Mouse (Mus musculus) midbrain, embryonic 11.5 days (tissue): ENCODE measurements around the gene Gclc. TPM values are rescaled to one million over a fixed set of nuclear protein-coding genes. Genes with fewer than 3 reads are reported as not detected.

Experiments
- ATAC-seq: fragments of 200-750 bp; cut with Nextera tagmentation; 2 replicates; pipeline ENCODE4 v1.8.0; 2017; ENCODE audit warnings: moderate TSS enrichment, moderate library complexity; ENCODE audit not compliant: low FRiP score
- DNase-seq: peaks from one replicate; pipeline ENCODE4 v3.0.0; 2015; ENCODE audit warnings: low spot score; ENCODE audit errors: missing footprints
- H3K27ac ChIP-seq: fragments of 300-500 bp; sonication (generic); 2 replicates; pipeline ENCODE4 v1.5.1; 2014; ENCODE audit warnings: low read depth, low read length
- H3K27me3 ChIP-seq: fragments of 300-500 bp; sonication (generic); 2 replicates; pipeline ENCODE4 v1.6.1; 2014; ENCODE audit warnings: mild to moderate bottlenecking, low read length, moderate library complexity, mixed read lengths; ENCODE audit not compliant: control insufficient read depth, insufficient read depth
- H3K36me3 ChIP-seq: fragments of 300-500 bp; sonication (generic); 2 replicates; pipeline ENCODE4 v1.6.1; 2014; ENCODE audit warnings: mild to moderate bottlenecking, low read length, moderate library complexity, mixed read lengths; ENCODE audit not compliant: control insufficient read depth, insufficient read depth
- H3K4me1 ChIP-seq: fragments of 300-500 bp; sonication (generic); 2 replicates; pipeline ENCODE4 v1.6.1; 2014; ENCODE audit warnings: low read length; ENCODE audit not compliant: control insufficient read depth, insufficient read depth
- H3K4me2 ChIP-seq: fragments of 300-500 bp; sonication (generic); 2 replicates; pipeline ENCODE4 v1.6.1; 2014; ENCODE audit warnings: mild to moderate bottlenecking, moderate library complexity
- H3K4me3 ChIP-seq: fragments of 300-500 bp; sonication (generic); 2 replicates; pipeline ENCODE4 v1.5.1; 2014; ENCODE audit warnings: low read depth, low read length
- H3K9ac ChIP-seq: fragments of 300-500 bp; sonication (generic); 2 replicates; pipeline ENCODE4 v1.6.1; 2014; ENCODE audit warnings: low read length
- H3K9me3 ChIP-seq: fragments of 300-500 bp; sonication (generic); 2 replicates; pipeline ENCODE4 v1.6.1; 2016; ENCODE audit warnings: low read length; ENCODE audit not compliant: control insufficient read depth
- WGBS: fragments of 180-500 bp; shearing (Covaris S2); extraction: QIAGEN DNeasy Blood & Tissue Kit; methylation state at CpG from one replicate; pipeline ENCODE4 v1.1.7; 2014; 5-methylcytosine and 5-hydroxymethylcytosine counted together
- polyA plus RNA-seq: library from polyadenylated mRNA; unstranded; fragments of >200 nt; fragmentation: Nextera tagmentation; extraction: Ambion mirVana; gene quantifications from 2 replicates; pipeline ENCODE4 v1.2.1, GENCODE M21; 2014

Gene Gclc
- polyA plus RNA-seq, 1 experiment from 2014 or later, result 21.0 TPM

- Histone ChIP-seq H3K36me3 (no peaks in the 10 kb centered on the region), H3K9ac (no peak overlapping the region), H3K27ac (no peak overlapping the region; the same call in 1 of the 2 replicates), H3K4me2 (no peak overlapping the region), H3K4me3 (no peak overlapping the region), H3K4me1 (peaks cover 20% of the 10 kb centered on the region), H3K27me3 (no peaks in the 10 kb centered on the region), H3K9me3 (no peaks in the 10 kb centered on the region)
- WGBS, result 72% methylated on average over 5 of the region's 5 CpGs
- ATAC-seq, result no peak
- DNase-seq, result no peak
Measured at GRCm38 (mm10) chr9:77771330-77771729, 17.0 kb downstream of the Gclc start.

GRCm38 (mm10) chr9:77771765-77772383 lies 17.5 kb downstream of the Gclc start:
- Histone ChIP-seq H3K4me1 (peaks cover 20% of the 10 kb centered on the region), H3K9me3 (no peaks in the 10 kb centered on the region), H3K9ac (no peak overlapping the region), H3K27me3 (no peaks in the 10 kb centered on the region), H3K4me3 (no peak overlapping the region), H3K4me2 (no peak overlapping the region), H3K27ac (no peak overlapping the region; the same call in 1 of the 2 replicates), H3K36me3 (no peaks in the 10 kb centered on the region)
- WGBS, result 30% methylated on average over 10 of the region's 10 CpGs
- DNase-seq (peak; percentile 90), ATAC-seq (peak; percentile 87)

- ATAC-seq (no peak), DNase-seq (peak; percentile 81)
- WGBS, result 26% methylated on average over 7 of the region's 7 CpGs
- H3K4me1 ChIP-seq, result peaks cover 4% of the 10 kb centered on the region
- H3K27me3 ChIP-seq, result no peaks in the 10 kb centered on the region
- H3K9me3 ChIP-seq, result no peaks in the 10 kb centered on the region
- no peaks in the 10 kb centered on the region for H3K36me3 ChIP-seq
- H3K4me3 ChIP-seq, result no peak overlapping the region
- no peak overlapping the region for H3K9ac ChIP-seq
- no peak overlapping the region for H3K4me2 ChIP-seq
- H3K27ac ChIP-seq, result no peak overlapping the region
Measured at GRCm38 (mm10) chr9:77776720-77777515, 22.6 kb downstream of the Gclc start.

- DNase-seq (peak; percentile 80), ATAC-seq (no peak)
- H3K36me3 ChIP-seq, result no peaks in the 10 kb centered on the region
- WGBS, result 71% methylated on average over 5 of the region's 5 CpGs
- no peak overlapping the region for H3K4me2 ChIP-seq
- no peaks in the 10 kb centered on the region for H3K9me3 ChIP-seq
- H3K4me1 ChIP-seq, result peaks cover 2% of the 10 kb centered on the region; the same call in 1 of the 2 replicates
- no peak overlapping the region for H3K4me3 ChIP-seq
- no peak overlapping the region for H3K27ac ChIP-seq
- H3K9ac ChIP-seq, result no peak overlapping the region
- H3K27me3 ChIP-seq, result no peaks in the 10 kb centered on the region
Measured at GRCm38 (mm10) chr9:77777622-77778021, 23.3 kb downstream of the Gclc start.

- Histone ChIP-seq H3K9ac (no peak overlapping the region), H3K27ac (no peak overlapping the region), H3K4me3 (no peak overlapping the region), H3K27me3 (no peaks in the 10 kb centered on the region), H3K4me1 (no peaks in the 10 kb centered on the region), H3K36me3 (no peaks in the 10 kb centered on the region), H3K9me3 (no peaks in the 10 kb centered on the region), H3K4me2 (no peak overlapping the region)
- no peak for ATAC-seq
- peak; percentile 41 for DNase-seq
- 90% methylated on average over 4 of the region's 4 CpGs for WGBS
Measured at GRCm38 (mm10) chr9:77779711-77780110, 25.4 kb downstream of the Gclc start.

GRCm38 (mm10) chr9:77781453-77782163 lies 27.3 kb downstream of the Gclc start:
- WGBS, result 54% methylated on average over 5 of the region's 5 CpGs
- H3K4me3 ChIP-seq, result no peak overlapping the region
- no peak overlapping the region for H3K9ac ChIP-seq
- no peaks in the 10 kb centered on the region for H3K9me3 ChIP-seq
- peak; percentile 82 for DNase-seq
- no peaks in the 10 kb centered on the region for H3K27me3 ChIP-seq
- H3K36me3 ChIP-seq, result peaks cover 4% of the 10 kb centered on the region; the same call in 1 of the 2 replicates
- H3K4me2 ChIP-seq, result no peak overlapping the region
- H3K4me1 ChIP-seq, result no peaks in the 10 kb centered on the region
- no peak for ATAC-seq
- H3K27ac ChIP-seq, result no peak overlapping the region

- H3K4me2 ChIP-seq, result no peak overlapping the region
- no peak overlapping the region for H3K9ac ChIP-seq
- no peaks in the 10 kb centered on the region for H3K4me1 ChIP-seq
- 76% methylated on average over 4 of the region's 4 CpGs for WGBS
- no peak overlapping the region for H3K4me3 ChIP-seq
- peaks cover 6% of the 10 kb centered on the region; the same call in 1 of the 2 replicates for H3K36me3 ChIP-seq
- DNase-seq (peak; percentile 57), ATAC-seq (no peak)
- no peaks in the 10 kb centered on the region for H3K27me3 ChIP-seq
- H3K27ac ChIP-seq, result no peak overlapping the region
- H3K9me3 ChIP-seq, result no peaks in the 10 kb centered on the region
Measured at GRCm38 (mm10) chr9:77782201-77782600, 27.9 kb downstream of the Gclc start.

GRCm38 (mm10) chr9:77783006-77783405 lies 28.7 kb downstream of the Gclc start:
- peaks cover 6% of the 10 kb centered on the region; the same call in 1 of the 2 replicates for H3K36me3 ChIP-seq
- ATAC-seq, result no peak

GRCm38 (mm10) chr9:77785466-77785865 lies 31.1 kb downstream of the Gclc start:
- H3K4me2 ChIP-seq, result no peak overlapping the region
- H3K27me3 ChIP-seq, result no peaks in the 10 kb centered on the region
- H3K9me3 ChIP-seq, result no peaks in the 10 kb centered on the region
- no peak for ATAC-seq
- H3K9ac ChIP-seq, result no peak overlapping the region
- no peaks in the 10 kb centered on the region for H3K4me1 ChIP-seq
- H3K36me3 ChIP-seq, result peaks cover 10% of the 10 kb centered on the region; the same call in 1 of the 2 replicates
- WGBS, result 90% methylated on average over 8 of the region's 8 CpGs
- H3K27ac ChIP-seq, result no peak overlapping the region
- no peak for DNase-seq
- no peak overlapping the region for H3K4me3 ChIP-seq

More at GRCm38 (mm10) chr9:77783006-77783405, 28.7 kb downstream of the Gclc start:
- DNase-seq, result peak; percentile 21
- WGBS, result 89% methylated on average over 13 of the region's 13 CpGs
- Histone ChIP-seq H3K9ac (no peak overlapping the region), H3K9me3 (no peaks in the 10 kb centered on the region), H3K4me3 (no peak overlapping the region), H3K4me1 (no peaks in the 10 kb centered on the region), H3K27me3 (no peaks in the 10 kb centered on the region), H3K4me2 (no peak overlapping the region), H3K27ac (no peak overlapping the region)
